Mouse (Mus musculus) limb, embryonic 15.5 days (tissue): Measurements from ENCODE around the gene Vmn2r80. TPM values are rescaled to one million over a fixed set of nuclear protein-coding genes. Genes with fewer than 3 reads are reported as not detected.

Source experiments
- polyA plus RNA-seq: library from polyadenylated mRNA; unstranded; fragments of >200 nt; fragmentation: Nextera tagmentation; extraction: Ambion mirVana; gene quantifications from 2 replicates; pipeline ENCODE4 v1.2.1, GENCODE M21; 2015

Vmn2r80 gene
- polyA plus RNA-seq, 1 experiment from 2014 or later: not detected

Other genes with a start within 250 kb of the Vmn2r80 start
- gene Olfr1354, start 235.6 kb upstream of the Vmn2r80 start, polyA plus RNA-seq: not detected in 2 replicates
- gene Olfr8, start 198.1 kb upstream of the Vmn2r80 start, polyA plus RNA-seq: not detected in 2 replicates
- not detected in 2 replicates for gene Olfr1353, start 185.5 kb upstream of the Vmn2r80 start, polyA plus RNA-seq
- not detected in 2 replicates for gene Olfr1352, start 167.7 kb upstream of the Vmn2r80 start, polyA plus RNA-seq
- gene Olfr1351, start 136.3 kb upstream of the Vmn2r80 start, polyA plus RNA-seq: not detected in 2 replicates
- not detected in 2 replicates for gene Olfr57, start 120.0 kb upstream of the Vmn2r80 start, polyA plus RNA-seq
- gene 2610008E11Rik, start 51.2 kb upstream of the Vmn2r80 start, polyA plus RNA-seq: 32.8 and 34.5 TPM in 2 replicates
- not detected in 2 replicates for gene Vmn2r81, start 98.9 kb downstream of the Vmn2r80 start, polyA plus RNA-seq
- gene Vmn2r82, start 207.8 kb downstream of the Vmn2r80 start, polyA plus RNA-seq: not detected in 2 replicates